Mouse (Mus musculus) brain, adult 2 months (tissue): ENCODE data around the gene Map2k5.

Source experiments
- DNase-seq: peaks from one replicate; pipeline ENCODE4 v3.0.0; 2011; ENCODE audit warnings: low read depth, low spot score

Map2k5 gene

GRCm38 (mm10) chr9:63131957-63132602 is 245.6 kb downstream of the Map2k5 start:
- DNase-seq = peak; percentile 83

GRCm38 (mm10) chr9:63129641-63130041 is 248.1 kb downstream of the Map2k5 start:
- no peak for DNase-seq

- no peak for DNase-seq
These were observed 253.2 kb downstream of the Map2k5 start for GRCm38 (mm10) chr9:63124512-63124911.

DNA sequence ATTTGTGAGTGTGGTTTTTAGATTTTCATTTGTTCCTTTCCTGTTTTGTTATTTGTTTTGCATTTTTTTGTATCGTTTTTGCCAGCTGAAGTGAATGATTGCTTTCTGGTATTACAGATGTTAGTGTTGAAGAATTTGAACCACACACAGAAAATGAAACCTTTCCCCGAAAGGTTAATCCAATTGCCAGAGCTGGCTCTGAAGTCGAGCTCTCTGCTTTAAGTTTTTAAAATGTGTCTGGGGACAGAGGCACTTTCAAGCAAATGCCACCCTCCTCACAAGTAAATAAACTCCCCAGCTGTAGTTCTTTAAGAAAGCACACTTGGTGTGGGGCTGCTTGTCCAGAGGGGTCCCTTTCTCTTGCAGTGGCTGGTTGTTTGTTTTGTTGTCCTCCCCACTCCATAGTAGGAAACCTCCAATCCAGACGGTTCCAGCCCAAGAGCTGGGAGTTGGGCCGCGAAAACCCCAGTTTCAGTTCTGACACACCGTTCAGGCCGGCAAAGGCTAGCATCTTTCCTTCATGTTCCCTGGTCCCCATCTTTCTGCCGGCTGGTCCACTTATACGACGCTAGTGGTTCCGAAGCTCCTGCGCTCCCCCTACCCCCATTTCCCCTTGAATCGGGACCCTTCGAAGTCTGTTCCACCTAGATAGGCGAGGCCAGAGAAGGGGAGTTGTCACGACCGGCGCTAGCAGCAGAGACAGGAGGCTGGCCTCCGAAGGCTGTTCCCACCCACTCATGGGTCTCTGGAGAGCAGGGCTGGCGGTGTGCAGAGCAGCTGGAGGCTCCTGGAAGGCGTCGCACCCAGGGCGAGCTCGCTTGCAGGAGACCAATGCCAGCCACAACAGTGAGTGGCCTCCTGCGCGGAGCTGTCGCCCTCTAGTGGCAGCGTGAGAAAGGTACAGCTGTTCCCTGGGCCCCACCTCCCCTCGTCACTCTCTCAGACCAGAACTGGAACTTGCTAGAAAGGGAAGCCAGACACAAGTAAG is 254.0 kb downstream of the Map2k5 start:
- peak; percentile 94 for DNase-seq

- no peak for DNase-seq
These were observed 255.4 kb downstream of the Map2k5 start for GRCm38 (mm10) chr9:63122161-63122833.

DNA sequence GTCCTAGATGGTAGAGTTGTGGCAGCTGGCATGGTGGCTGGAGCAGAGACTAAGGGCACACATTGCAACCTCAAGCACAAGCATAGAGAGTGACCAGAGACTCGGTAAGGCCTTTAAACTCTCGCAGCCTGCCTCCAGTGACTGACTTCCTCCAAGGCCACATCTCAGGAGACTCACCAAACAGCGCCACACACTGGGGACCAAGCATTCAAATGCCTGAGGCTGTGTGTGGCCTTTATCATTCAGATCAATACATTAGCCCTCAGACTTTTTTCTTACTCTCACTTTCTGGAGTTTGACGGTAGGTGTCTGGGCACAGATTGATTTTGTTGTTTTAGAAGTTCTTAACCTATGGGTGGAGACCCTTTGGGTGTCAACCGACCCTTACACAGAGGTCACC is 259.3 kb downstream of the Map2k5 start:
- DNase-seq = no peak
